Mouse (Mus musculus) limb, embryonic 11.5 days (tissue): ENCODE results near the gene Yipf6. TPM values are rescaled to one million over a fixed set of nuclear protein-coding genes. Genes with fewer than 3 reads are reported as not detected.
A peak's percentile ranks its signal among the peaks of the same experiment; 100 is the strongest.

Experiments
- ATAC-seq: fragments of 200-750 bp; cut with Nextera tagmentation; 2 replicates; pipeline ENCODE4 v1.8.0; 2017; ENCODE audit warnings: low read depth; ENCODE audit not compliant: insufficient number of reproducible peaks, low FRiP score, low TSS enrichment
- DNase-seq: peaks from one replicate; pipeline ENCODE4 v3.0.0-alpha.2; 2015; ENCODE audit warnings: low spot score
- H3K27ac ChIP-seq: fragments of 300-500 bp; sonication (generic); replicated peaks from 2 replicates; pipeline ENCODE4 v1.5.1; 2014; ENCODE audit warnings: low read depth, mild to moderate bottlenecking, low read length
- H3K27me3 ChIP-seq: fragments of 300-500 bp; sonication (generic); 2 replicates; pipeline ENCODE4 v1.6.1; 2014; ENCODE audit warnings: mild to moderate bottlenecking, low read length, mixed read lengths; ENCODE audit not compliant: control insufficient read depth, insufficient read depth
- H3K36me3 ChIP-seq: fragments of 300-500 bp; sonication (generic); 2 replicates; pipeline ENCODE4 v1.6.1; 2014; ENCODE audit warnings: mild to moderate bottlenecking, low read length, moderate library complexity, mixed read lengths; ENCODE audit not compliant: control insufficient read depth, insufficient read depth
- H3K4me1 ChIP-seq: fragments of 300-500 bp; sonication (generic); 2 replicates; pipeline ENCODE4 v1.6.1; 2014; ENCODE audit warnings: low read length, mixed read lengths; ENCODE audit not compliant: control insufficient read depth, insufficient read depth
- H3K4me2 ChIP-seq: fragments of 300-500 bp; sonication (generic); 2 replicates; pipeline ENCODE4 v1.6.1; 2014; ENCODE audit warnings: low read depth, mild to moderate bottlenecking, moderate library complexity; ENCODE audit not compliant: severe bottlenecking
- H3K4me3 ChIP-seq: fragments of 300-500 bp; sonication (generic); 2 replicates; pipeline ENCODE4 v1.5.1; 2014; ENCODE audit warnings: low read depth, low read length
- H3K9ac ChIP-seq: fragments of 300-500 bp; sonication (generic); 2 replicates; pipeline ENCODE4 v1.6.1; 2014; ENCODE audit warnings: mild to moderate bottlenecking, low read length
- H3K9me3 ChIP-seq: fragments of 300-500 bp; sonication (generic); 2 replicates; pipeline ENCODE4 v1.6.1; 2016; ENCODE audit warnings: low read length; ENCODE audit not compliant: control insufficient read depth
- WGBS: fragments of 180-500 bp; shearing (Covaris S2); extraction: QIAGEN DNeasy Blood & Tissue Kit; methylation state at CpG from one replicate; pipeline ENCODE4 v1.1.7; 2014; 5-methylcytosine and 5-hydroxymethylcytosine counted together
- polyA plus RNA-seq: library from polyadenylated mRNA; unstranded; fragments of >200 nt; fragmentation: Nextera tagmentation; extraction: Ambion mirVana; gene quantifications from 2 replicates; pipeline ENCODE4 v1.2.1, GENCODE M21; 2014

The Yipf6 gene
- 15.8 and 16.6 TPM in 2 replicates for polyA plus RNA-seq

DNA sequence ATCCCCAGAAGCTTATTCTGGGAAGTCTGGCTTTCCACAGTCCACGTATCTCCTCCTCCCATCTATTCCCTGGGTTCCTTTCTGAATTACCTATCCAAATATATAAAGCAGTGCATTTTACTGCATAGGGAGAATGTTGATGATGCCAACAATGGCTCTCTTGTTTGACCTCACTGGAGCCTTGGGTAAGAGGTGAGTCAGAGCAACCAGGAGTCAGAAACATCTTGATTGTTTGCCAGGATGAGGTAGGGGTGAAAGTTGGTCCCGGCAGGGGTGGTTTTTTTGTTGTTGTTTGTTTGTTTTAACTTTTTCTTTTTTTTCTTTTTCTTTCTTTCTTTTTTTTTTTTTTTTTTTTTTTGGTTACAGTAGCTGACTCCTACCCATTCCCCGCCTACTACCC lies at the start of gene Yipf6:
TSS of gene Yipf6 (plus strand) at position 216 of the 400 bp plus-strand sequence.
- peak within 1 kb of the TSS; percentile 72 for H3K9ac ChIP-seq
- ATAC-seq (no peak), DNase-seq (no peak)
- 73% methylated on average over 3 of the region's 3 CpGs for WGBS
- peak within 1 kb of the TSS; percentile 53 for H3K4me3 ChIP-seq
- peak within 1 kb of the TSS; percentile 81 for H3K27ac ChIP-seq
- H3K4me2 ChIP-seq = peak within 1 kb of the TSS; percentile 43
- H3K36me3 ChIP-seq = no peaks in the 10 kb centered on the region
- H3K27me3 ChIP-seq = no peaks in the 10 kb centered on the region
- no peaks in the 10 kb centered on the region for H3K4me1 ChIP-seq
- no peaks in the 10 kb centered on the region for H3K9me3 ChIP-seq

DNA sequence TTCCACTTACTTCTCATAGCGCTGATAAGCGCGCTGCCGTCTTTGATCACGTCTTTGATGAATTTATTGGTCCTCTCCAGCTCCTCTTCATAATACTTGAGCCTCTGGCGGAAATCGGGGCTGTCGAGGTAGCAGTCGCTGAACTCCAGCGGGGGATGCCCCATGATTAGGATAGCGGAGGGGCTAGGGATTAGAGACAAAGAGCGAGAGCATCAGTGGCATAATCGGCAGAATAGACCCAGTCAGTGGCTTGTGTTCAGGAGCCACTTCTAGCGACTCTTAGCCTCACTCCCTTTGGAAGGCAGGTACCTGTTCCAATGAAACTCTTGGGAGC lies 46.1 kb upstream of the Yipf6 start:
- WGBS = 14% methylated on average over 14 of the region's 14 CpGs
- DNase-seq (no peak), ATAC-seq (no peak)
- peak overlapping the region; percentile 47 for H3K9ac ChIP-seq
- H3K4me1 ChIP-seq = no peaks in the 10 kb centered on the region
- no peaks in the 10 kb centered on the region for H3K36me3 ChIP-seq
- no peaks in the 10 kb centered on the region for H3K9me3 ChIP-seq
- H3K4me3 ChIP-seq = peak overlapping the region; percentile 45
- peak overlapping the region; percentile 50 for H3K4me2 ChIP-seq
- H3K27me3 ChIP-seq = peaks cover 20% of the 10 kb centered on the region
- H3K27ac ChIP-seq = no peak overlapping the region

DNA sequence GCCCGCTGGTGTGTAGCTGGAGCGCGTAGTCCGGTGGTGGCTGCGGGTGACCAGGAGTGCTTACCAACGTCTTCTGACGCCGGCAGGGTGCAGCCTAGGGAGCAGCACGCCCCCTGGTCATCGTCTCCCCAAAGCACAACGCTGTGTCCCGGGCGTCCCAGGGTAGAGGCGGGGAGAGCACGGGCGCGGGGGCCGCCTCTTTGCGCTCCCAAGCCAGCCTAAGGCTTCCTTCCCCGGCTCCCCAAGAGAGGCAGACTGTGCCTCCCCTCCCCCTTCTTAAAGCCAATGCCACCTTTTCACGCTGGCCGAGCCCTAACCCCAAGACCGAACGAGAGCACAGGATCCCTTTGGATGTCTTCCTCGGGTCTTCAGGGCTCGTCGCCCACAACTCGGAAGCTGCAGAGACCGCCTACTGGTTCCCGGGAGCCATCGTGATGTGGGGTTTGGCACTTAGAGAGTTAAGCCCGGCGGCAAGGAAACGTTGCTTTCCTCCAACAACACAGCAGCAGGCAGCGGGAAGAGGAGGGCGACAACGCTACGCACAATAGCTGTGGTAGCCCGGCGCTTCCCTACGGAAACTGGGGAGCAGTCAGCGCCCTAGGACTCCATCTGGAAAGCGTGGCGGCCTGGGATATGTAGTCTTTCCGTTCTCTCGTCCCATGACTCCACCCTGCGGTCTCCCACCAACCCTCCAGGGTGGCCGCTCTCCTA lies 45.6 kb upstream of the Yipf6 start, which contains the start of gene Ophn1:
TSS of gene Ophn1 (minus strand) at position 620 of the 711 bp plus-strand sequence.
- DNase-seq = peak; percentile 64
- peak; percentile 81 for ATAC-seq
- Histone ChIP-seq H3K9me3 (no peaks in the 10 kb centered on the region), H3K27me3 (peaks cover 20% of the 10 kb centered on the region), H3K27ac (0 out of 2 replicates have a peak within 1 kb of the TSS, but pooled peaks have one; percentile 12), H3K9ac (peak within 1 kb of the TSS; percentile 47), H3K4me3 (peak within 1 kb of the TSS; percentile 45), H3K36me3 (no peaks in the 10 kb centered on the region), H3K4me1 (no peaks in the 10 kb centered on the region), H3K4me2 (peak within 1 kb of the TSS; percentile 50)
- 15% methylated on average over 48 of the region's 48 CpGs for WGBS

DNA sequence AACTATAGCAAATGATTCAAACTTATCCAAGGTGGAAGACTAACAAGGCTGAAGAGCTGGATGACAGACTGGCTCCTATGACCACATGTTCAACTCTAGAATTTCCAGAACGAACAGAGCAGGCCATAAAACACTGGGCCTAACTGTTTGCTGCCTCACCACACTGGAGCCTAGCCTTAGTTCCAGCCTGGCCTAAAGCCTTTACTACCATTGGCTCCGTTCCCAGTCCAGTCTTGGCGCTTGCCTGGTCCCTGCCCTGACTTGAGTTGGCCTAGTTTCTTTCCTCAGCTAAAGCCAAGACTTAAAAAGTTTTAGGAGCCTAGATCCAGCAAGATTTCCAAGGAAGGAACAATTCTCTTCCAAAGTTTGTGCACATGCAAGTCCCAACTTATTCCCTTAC lies 37.8 kb upstream of the Yipf6 start:
- no peaks in the 10 kb centered on the region for H3K9me3 ChIP-seq
- no peak overlapping the region for H3K4me2 ChIP-seq
- H3K4me1 ChIP-seq = no peaks in the 10 kb centered on the region
- no peak overlapping the region for H3K27ac ChIP-seq
- no peaks in the 10 kb centered on the region for H3K36me3 ChIP-seq
- ATAC-seq (no peak), DNase-seq (no peak)
- no peak overlapping the region for H3K4me3 ChIP-seq
- H3K9ac ChIP-seq = no peak overlapping the region
- 63% methylated on average over 3 of the region's 3 CpGs for WGBS
- H3K27me3 ChIP-seq = no peaks in the 10 kb centered on the region

DNA sequence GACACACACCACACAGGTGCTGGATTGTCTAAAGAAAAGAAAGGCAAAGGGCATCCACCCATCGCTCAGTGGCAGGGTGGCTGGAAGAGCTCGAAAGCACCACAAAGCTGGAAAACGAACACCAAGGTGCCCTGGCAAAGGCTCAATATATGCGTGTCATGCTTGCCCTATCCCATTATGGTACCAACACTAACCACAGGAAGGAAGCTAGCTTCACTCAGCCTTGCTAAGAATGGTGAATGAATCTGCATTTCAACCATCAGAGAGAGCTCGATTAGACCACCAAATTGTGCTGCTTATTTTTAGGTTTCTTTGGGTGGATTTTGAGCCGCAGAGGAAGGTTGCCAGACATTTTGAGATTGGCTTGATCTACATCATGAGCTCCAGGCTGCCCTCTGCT lies 31.9 kb upstream of the Yipf6 start:
- no peak overlapping the region for H3K4me3 ChIP-seq
- H3K4me1 ChIP-seq = no peaks in the 10 kb centered on the region
- H3K9me3 ChIP-seq = no peaks in the 10 kb centered on the region
- H3K27ac ChIP-seq = no peak overlapping the region
- H3K4me2 ChIP-seq = no peak overlapping the region
- H3K36me3 ChIP-seq = no peaks in the 10 kb centered on the region
- H3K27me3 ChIP-seq = no peaks in the 10 kb centered on the region
- 89% methylated on average over 6 of the region's 6 CpGs for WGBS
- no peak overlapping the region for H3K9ac ChIP-seq
- ATAC-seq (no peak), DNase-seq (no peak)

DNA sequence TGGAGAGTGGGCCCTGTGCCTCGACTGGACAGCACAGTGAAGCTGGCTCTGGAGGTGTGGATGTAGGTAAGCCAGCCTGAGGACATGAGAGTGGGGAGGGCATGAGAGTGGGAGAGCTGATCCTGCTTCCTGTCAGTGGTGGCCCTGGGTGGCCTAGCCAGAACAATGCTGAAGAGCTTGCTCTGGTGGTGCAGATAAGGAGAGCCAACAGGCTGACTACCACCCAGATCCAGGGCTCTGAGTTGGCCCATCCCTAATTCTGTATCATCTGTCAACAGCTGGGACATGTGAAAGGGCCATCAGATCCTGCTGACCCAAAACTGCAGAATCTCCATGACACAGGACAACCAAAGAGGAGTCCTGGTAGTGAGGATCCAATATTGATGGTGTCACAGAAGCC lies 27.2 kb upstream of the Yipf6 start:
- H3K9ac ChIP-seq = no peak overlapping the region
- WGBS = 57% methylated on average over 1 of the region's 1 CpGs
- H3K27ac ChIP-seq = no peak overlapping the region
- H3K27me3 ChIP-seq = no peaks in the 10 kb centered on the region
- H3K4me3 ChIP-seq = no peak overlapping the region
- DNase-seq (no peak), ATAC-seq (no peak)
- no peaks in the 10 kb centered on the region for H3K36me3 ChIP-seq
- H3K9me3 ChIP-seq = no peaks in the 10 kb centered on the region
- H3K4me1 ChIP-seq = no peaks in the 10 kb centered on the region
- H3K4me2 ChIP-seq = no peak overlapping the region

DNA sequence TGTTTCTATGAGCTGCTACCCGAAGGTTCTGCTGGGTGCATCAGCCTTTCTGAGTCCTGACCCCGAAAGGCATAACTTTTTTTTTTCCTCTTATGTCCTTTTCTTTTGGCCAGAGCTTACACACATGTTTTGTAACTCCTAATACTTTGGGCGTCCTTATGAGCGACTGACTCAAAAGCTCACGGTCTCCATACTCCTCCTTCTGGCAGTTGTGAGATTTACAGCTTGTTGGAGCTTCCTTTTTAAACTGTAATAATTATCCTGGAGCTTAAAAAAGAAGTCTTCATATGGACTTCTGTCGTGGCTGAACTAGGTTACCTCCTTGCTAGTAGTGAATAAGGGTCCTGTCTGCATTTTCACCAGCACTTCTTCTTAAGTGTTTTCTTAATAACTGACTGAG lies 16.7 kb upstream of the Yipf6 start:
- ATAC-seq = no peak
- Histone ChIP-seq H3K4me3 (no peak overlapping the region), H3K9ac (no peak overlapping the region), H3K9me3 (no peaks in the 10 kb centered on the region), H3K27me3 (no peaks in the 10 kb centered on the region), H3K4me1 (no peaks in the 10 kb centered on the region), H3K36me3 (no peaks in the 10 kb centered on the region), H3K27ac (no peak overlapping the region), H3K4me2 (no peak overlapping the region)
- peak; percentile 21 for DNase-seq
- 29% methylated on average over 6 of the region's 6 CpGs for WGBS

DNA sequence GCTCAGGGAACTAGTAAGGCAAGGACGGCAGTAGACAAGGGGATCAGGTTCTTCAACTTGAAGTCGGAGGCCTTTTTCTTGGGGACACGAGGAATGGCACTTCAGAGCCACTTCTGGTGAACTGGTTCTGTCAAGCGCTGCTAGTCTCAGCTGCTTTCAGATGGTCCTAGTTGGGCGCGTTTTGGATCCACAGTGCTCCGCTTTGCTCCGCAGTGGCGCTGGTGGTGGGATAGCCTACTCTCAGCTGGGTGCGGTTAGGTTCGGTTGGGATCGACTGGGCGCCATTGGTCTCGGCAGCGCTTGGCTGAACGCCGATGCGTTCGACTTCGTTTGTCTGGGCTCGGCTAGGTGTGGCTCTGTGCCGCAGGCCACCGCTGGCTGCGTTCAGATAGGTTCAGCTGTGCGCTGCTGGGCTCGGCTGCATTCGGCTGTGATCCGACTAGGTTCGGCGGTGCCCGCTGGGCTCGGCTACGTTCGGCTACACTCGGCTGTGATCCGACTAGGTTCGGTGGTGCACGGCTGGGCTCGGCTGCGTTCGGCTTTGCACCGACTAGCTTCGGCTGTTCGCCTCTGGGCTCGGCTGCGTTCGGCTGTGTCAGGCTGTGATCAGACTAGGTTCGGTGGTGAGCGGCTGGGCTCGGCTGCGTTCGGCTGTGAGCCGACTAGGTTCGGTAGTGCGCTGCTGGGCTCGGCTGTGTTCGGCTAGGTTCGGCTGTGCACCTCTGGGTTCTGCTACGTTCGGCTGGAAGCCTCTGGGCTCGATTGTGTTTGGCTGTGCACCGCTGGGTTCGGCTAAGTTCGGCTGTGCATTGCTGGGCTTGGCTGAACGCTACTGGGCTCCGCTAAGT lies 815 bp downstream of the Yipf6 start:
- 17% methylated on average over 66 of the region's 66 CpGs for WGBS
- H3K9me3 ChIP-seq = no peaks in the 10 kb centered on the region
- ATAC-seq = peak; percentile 92

More for the DNA sequence above, 815 bp downstream of the Yipf6 start:
- Histone ChIP-seq H3K4me2 (peak overlapping the region; percentile 43), H3K36me3 (no peaks in the 10 kb centered on the region), H3K27ac (peak overlapping the region; percentile 81), H3K4me1 (no peaks in the 10 kb centered on the region), H3K9ac (peak overlapping the region; percentile 72), H3K27me3 (no peaks in the 10 kb centered on the region), H3K4me3 (peak overlapping the region; percentile 53)
- DNase-seq = peak; percentile 93
